Mouse (Mus musculus): ENCODE measurements around the gene Ap1b1.

GRCm38 (mm10) chr11:5074882-5075281 lies 88.3 kb downstream of the Ap1b1 start:
- TF ChIP-seq CTCF (IDR thresholded peaks at IDR 0.05; ENCODE audit: extremely low read depth, insufficient read depth, low read length) (no peak), POLR2A (IDR thresholded peaks at IDR 0.05; ENCODE audit: extremely low read depth, insufficient read depth, low read length) (no peak)
